Mouse (Mus musculus) myocyte (in vitro differentiated cells): ENCODE data around the gene Sebox.

ENCODE experiments used
- MAX ChIP-seq: IDR thresholded peaks from one replicate; pipeline ENCODE4 v1.6.1; 2011; ENCODE audit warnings: low read depth, mild to moderate bottlenecking, control low read depth
- POLR2A ChIP-seq: IDR thresholded peaks from one replicate; pipeline ENCODE4 v1.6.1; 2011; ENCODE audit warnings: low read depth, mild to moderate bottlenecking, control low read depth, moderate library complexity; ENCODE audit not compliant: insufficient read length
- POLR2AphosphoS2 ChIP-seq: IDR thresholded peaks from one replicate; pipeline ENCODE4 v1.6.1; 2011; ENCODE audit warnings: low read depth, control low read depth; ENCODE audit not compliant: insufficient read length

DNA sequence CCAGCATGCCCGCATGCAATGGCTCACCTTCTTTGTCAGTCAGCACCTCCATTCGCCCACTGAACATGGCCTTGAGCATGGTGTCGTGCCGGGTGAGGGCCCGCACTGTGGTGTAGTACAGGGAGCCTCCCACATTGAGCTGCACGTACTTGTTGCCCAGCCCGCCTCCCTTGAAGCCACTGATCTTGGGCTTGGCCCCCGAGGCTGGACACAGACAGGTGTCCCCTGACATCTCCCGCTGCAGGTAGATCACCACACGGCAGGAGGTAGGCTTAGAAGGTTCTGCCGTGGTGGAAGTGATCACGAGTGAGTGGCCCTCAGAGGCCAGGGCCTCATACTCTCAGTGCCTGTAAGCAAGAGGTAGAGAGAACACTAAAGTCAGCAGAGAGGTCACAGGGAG, 26.8 kb downstream of the Sebox start:
- no peak for TF ChIP-seq POLR2A
- no peak for TF ChIP-seq MAX
- TF ChIP-seq POLR2AphosphoS2 = no peak
